Comparison of ENCODE assay signal across 13 mouse cellular contexts in genomic region chr13:63023243-63024217, GRCm38 (mm10). TPM values are rescaled to one million over a fixed set of nuclear protein-coding genes. Genes with fewer than 3 reads are reported as not detected.
DNase-seq lines count a peak whose midpoint lies in the region; ATAC-seq and TF ChIP-seq lines count a peak whose summit lies in the region.
"Had no signal": no experiment of that assay in that cellular context is flagged by ENCODE, and none has a peak within 500 bp of the region (broad histone marks: within the 10 kb centered on the region; RNA-seq: fewer than 3 reads in every experiment).

No protein-coding gene starts in this region.

- DNase-seq in heart, adult 8-10 months (ENCODE audit: low spot score) = peak; percentile 32
- DNase-seq in heart, postnatal 36 days = no peak
- peak; percentile 18 for DNase-seq in kidney, postnatal 14 days
- no peak for DNase-seq in kidney, adult 9 months
- DNase-seq in embryonic facial prominence, embryonic 14.5 days (ENCODE audit: low spot score) = peak; percentile 83
- DNase-seq in forebrain, embryonic 11.5 days (ENCODE audit: low spot score) = no peak
- no peak for DNase-seq in retina, embryonic 14.5 days (ENCODE audit: low spot score)
- DNase-seq: layer of hippocampus, adult 9-11 months; midbrain, embryonic 14.5 days; right cerebral cortex, postnatal 25 days had no signal

- H3K4me2 ChIP-seq in embryonic facial prominence, embryonic 14.5 days (ENCODE audit: low read depth, low read length) = peak overlapping the region; percentile 5; the same call in 1 of the 2 replicates
- peak overlapping the region; percentile 6 for H3K4me2 ChIP-seq in myocyte (ENCODE audit: low read depth)
- H3K4me2 ChIP-seq in forebrain, embryonic 11.5 days (ENCODE audit: low read depth, low read length, severe bottlenecking) = no peak overlapping the region
- H3K4me2 ChIP-seq: hindbrain, embryonic 14.5 days; stomach, embryonic 15.5 days had no signal

- H3K4me3 ChIP-seq in embryonic facial prominence, embryonic 14.5 days (ENCODE audit: low read depth, low read length) = no peak overlapping the region
- no peak overlapping the region for H3K4me3 ChIP-seq in myocyte
- no peak overlapping the region for H3K4me3 ChIP-seq in forebrain, embryonic 11.5 days (ENCODE audit: low read depth, low read length)
- H3K4me3 ChIP-seq: stomach, embryonic 15.5 days had no signal

- intact Hi-C loops in heart, postnatal 36 days (cut with DNase I) = no loop called here

- no peaks in the 10 kb centered on the region for H3K9me3 ChIP-seq in embryonic facial prominence, embryonic 14.5 days (ENCODE audit: control insufficient read depth, low read length)
- H3K9me3 ChIP-seq in forebrain, embryonic 11.5 days (ENCODE audit: control insufficient read depth, low read length) = no peaks in the 10 kb centered on the region
- H3K9me3 ChIP-seq: stomach, embryonic 15.5 days had no signal

- H3K79me2 ChIP-seq in myocyte (ENCODE audit: control insufficient read depth, insufficient read depth) = no peaks in the 10 kb centered on the region

- H3K4me1 ChIP-seq in embryonic facial prominence, embryonic 14.5 days (ENCODE audit: control insufficient read depth, insufficient read depth, low read length) = peaks cover 22% of the 10 kb centered on the region
- H3K4me1 ChIP-seq in forebrain, embryonic 11.5 days (replicated peaks; ENCODE audit: control insufficient read depth, insufficient read depth, low read length) = no peaks in the 10 kb centered on the region
- H3K4me1 ChIP-seq: stomach, embryonic 15.5 days had no signal

- TF ChIP-seq POLR2A in myocyte (IDR thresholded peaks at IDR 0.05; ENCODE audit: insufficient read length, low read depth) = no peak

- ATAC-seq in embryonic facial prominence, embryonic 14.5 days (ENCODE audit: low read depth) = peak; percentile 88
- no peak for ATAC-seq in forebrain, embryonic 11.5 days (replicated peaks; ENCODE audit: low FRiP score)

- no peaks in the 10 kb centered on the region for H3K36me3 ChIP-seq in embryonic facial prominence, embryonic 14.5 days (ENCODE audit: control insufficient read depth, insufficient read depth, low read length)
- no peaks in the 10 kb centered on the region for H3K36me3 ChIP-seq in myocyte (ENCODE audit: control insufficient read depth, insufficient read depth)
- no peaks in the 10 kb centered on the region for H3K36me3 ChIP-seq in forebrain, embryonic 11.5 days (ENCODE audit: control insufficient read depth, insufficient read depth, low read length)
- H3K36me3 ChIP-seq: stomach, embryonic 15.5 days had no signal

- H3K27ac ChIP-seq in embryonic facial prominence, embryonic 14.5 days (replicated peaks; ENCODE audit: low read depth, low read length) = peak overlapping the region; percentile 72
- no peak overlapping the region for H3K27ac ChIP-seq in forebrain, embryonic 11.5 days (ENCODE audit: low read depth, low read length)
- H3K27ac ChIP-seq: hindbrain, embryonic 14.5 days had no signal

- H3K9ac ChIP-seq in embryonic facial prominence, embryonic 14.5 days (ENCODE audit: low read depth, low read length) = no peak overlapping the region
- no peak overlapping the region for H3K9ac ChIP-seq in forebrain, embryonic 11.5 days (ENCODE audit: low read length)
- H3K9ac ChIP-seq: hindbrain, embryonic 14.5 days; stomach, embryonic 15.5 days had no signal

- no peaks in the 10 kb centered on the region for H3K27me3 ChIP-seq in embryonic facial prominence, embryonic 14.5 days (replicated peaks; ENCODE audit: control insufficient read depth, insufficient read depth, low read length)
- no peaks in the 10 kb centered on the region for H3K27me3 ChIP-seq in myocyte (ENCODE audit: control insufficient read depth, insufficient read depth, insufficient read length)
- H3K27me3 ChIP-seq in forebrain, embryonic 11.5 days (ENCODE audit: control insufficient read depth, insufficient read depth, low read length) = no peaks in the 10 kb centered on the region
- H3K27me3 ChIP-seq: stomach, embryonic 15.5 days had no signal

- WGBS in embryonic facial prominence, embryonic 14.5 days = 25% methylated on average over 7 of the region's 7 CpGs
- WGBS in forebrain, embryonic 11.5 days = 77% methylated on average over 7 of the region's 7 CpGs

- H3ac ChIP-seq in myocyte (ENCODE audit: control insufficient read depth, insufficient read length) = no peak overlapping the region

TF ChIP-seq in myocyte, 11 proteins besides CTCF, POLR2A, EP300 and RAD21:
- TF ChIP-seq TCF12 (IDR thresholded peaks at IDR 0.05; ENCODE audit: insufficient read depth, poor library complexity, severe bottlenecking) (no peak), MAX (IDR thresholded peaks at IDR 0.05; ENCODE audit: low read depth) (no peak), CEBPB (IDR thresholded peaks at IDR 0.05; ENCODE audit: insufficient read depth, poor library complexity, severe bottlenecking) (no peak), SRF (IDR thresholded peaks at IDR 0.05; ENCODE audit: control insufficient read depth, insufficient read length, low read depth) (no peak), REST (IDR thresholded peaks at IDR 0.05; ENCODE audit: insufficient read depth, insufficient read length) (no peak), USF1 (IDR thresholded peaks at IDR 0.05; ENCODE audit: low read depth) (no peak), E2F4 (IDR thresholded peaks at IDR 0.05; ENCODE audit: insufficient read depth) (no peak), MYOG (IDR thresholded peaks at IDR 0.05; ENCODE audit: control insufficient read depth in 1 of 3, insufficient read depth in 1 of 3, insufficient read length in 2 of 3, low read depth in 2 of 3) (no peak), TCF3 (IDR thresholded peaks at IDR 0.05; ENCODE audit: insufficient read length, low read depth) (no peak), MYOD1 (IDR thresholded peaks at IDR 0.05; ENCODE audit: control insufficient read depth in 1 of 3, insufficient read length in 2 of 3, low read depth in 2 of 3) (no peak), POLR2AphosphoS2 (IDR thresholded peaks at IDR 0.05; ENCODE audit: insufficient read length, low read depth) (no peak)

RNA-seq across cellular contexts. Expression of gene 2010111I01Rik, which starts 58.8 kb away (rescaled TPM):
- total RNA-seq in heart, adult 8-10 months (2022) = 100 to 1,000 TPM in 2 of 4 experiments, 10 to 100 TPM in 2; 91.5 to 112 (median 98.3) TPM
- 10 to 100 TPM; 87.8 to 90.0 TPM for total RNA-seq in heart, postnatal 36 days (2021)
- 144 and 166 TPM in 2 replicates for polyA plus RNA-seq in embryonic facial prominence, embryonic 14.5 days (2014; fragmentation: Nextera tagmentation; extraction: Ambion mirVana)
- polyA plus RNA-seq in myocyte (2012; fragmentation: generic; extraction: Trizol) = 144 TPM
- polyA plus RNA-seq in forebrain, embryonic 11.5 days (2014; fragmentation: Nextera tagmentation; extraction: Ambion mirVana) = 36.1 and 38.9 TPM in 2 replicates

Comparison
In these comparisons a context has a peak if more than half of its experiments do, and no peak if none do; other contexts are left out.
1. DNase-seq: peak in heart, adult 8-10 months (single experiment), kidney, postnatal 14 days (single experiment) and embryonic facial prominence, embryonic 14.5 days (single experiment); none in heart, postnatal 36 days (0 of 2), kidney, adult 9 months (single experiment), forebrain, embryonic 11.5 days (single experiment) and retina, embryonic 14.5 days (single experiment).